Mouse (Mus musculus): ENCODE results near the gene Gm10944. TPM values are rescaled to one million over a fixed set of nuclear protein-coding genes. Genes with fewer than 3 reads are reported as not detected.

Gm10944 gene
- polyA plus RNA-seq (2012) = not detected in 2 replicates

GRCm38 (mm10) chr10:10681048-10681447, at the start of gene Gm10944:
Gene Gm10944 (plus strand): TSS chr10:10681348.

Other genes starting within 250 kb of the Gm10944 start
- 0.03 TPM in 1 of 2 replicates, not detected in the other for gene Adgb, start 209.0 kb upstream of the Gm10944 start, polyA plus RNA-seq (2012)
- 13.6 and 30.3 TPM in 2 replicates for gene Rab32, start 123.1 kb upstream of the Gm10944 start, polyA plus RNA-seq (2012)

Measured in megakaryocyte-erythroid progenitor cell, adult 5 weeks (primary cell).